Mouse (Mus musculus) erythroblast, embryonic 14.5 days (primary cell): ENCODE results near the gene Vamp1.

ENCODE experiments used
- GATA1 ChIP-seq: IDR thresholded peaks from 2 replicates; pipeline ENCODE4 v1.6.1; 2012; ENCODE audit warnings: low read length, inconsistent platforms, mixed read lengths
- TAL1 ChIP-seq: IDR thresholded peaks from 3 replicates; pipeline ENCODE4 v1.6.1; 2012; ENCODE audit warnings: low read length, inconsistent platforms, mixed read lengths

GRCm38 (mm10) chr6:125274841-125275563 lies 59.7 kb downstream of the Vamp1 start:
- TF ChIP-seq GATA1 (no peak), TAL1 (no peak)
